Mouse (Mus musculus): ENCODE results near the gene Sipa1l1.

- TF ChIP-seq CTCF (IDR thresholded peaks at IDR 0.05; ENCODE audit: borderline replicate concordance, insufficient read depth, low read depth, low read length) (no peak), POLR2A (IDR thresholded peaks at IDR 0.05; ENCODE audit: borderline replicate concordance, insufficient read depth, low read length) (no peak)
Observed at GRCm38 (mm10) chr12:82206857-82207647, 37.9 kb downstream of the Sipa1l1 start.

Measured in cerebellum, adult 2 months (tissue).